Mouse (Mus musculus): Measurements from ENCODE around the gene Themis2. TPM values are rescaled to one million over a fixed set of nuclear protein-coding genes. Genes with fewer than 3 reads are reported as not detected.
A peak's percentile ranks its signal among the peaks of the same experiment; 100 is the strongest.
"Not testable (repeated sequence)": the region's sequence is repeated elsewhere in the genome, so short reads cannot be mapped to it uniquely, and the experiment has no call there.

The Themis2 gene
- polyA plus RNA-seq, 1 experiment: 0.05 TPM

GRCm38 (mm10) chr4:132802171-132802637, 6.0 kb upstream of the Themis2 start:
- no peak for TF ChIP-seq TAL1 (IDR thresholded peaks at IDR 0.05; ENCODE audit: low read length)
- TF ChIP-seq GATA1 (IDR thresholded peaks at IDR 0.05; ENCODE audit: low read length): no peak
- Histone ChIP-seq H3K4me1 (ENCODE audit: control insufficient read depth) (peaks cover 24% of the 10 kb centered on the region), H3K27me3 (ENCODE audit: control insufficient read depth) (peaks cover 5% of the 10 kb centered on the region), H3K4me3 (replicated peaks) (peak overlapping the region; percentile 58), H3K36me3 (ENCODE audit: control insufficient read depth) (no peaks in the 10 kb centered on the region), H3K9me3 (ENCODE audit: control insufficient read depth, low read length) (no peaks in the 10 kb centered on the region)

DNA sequence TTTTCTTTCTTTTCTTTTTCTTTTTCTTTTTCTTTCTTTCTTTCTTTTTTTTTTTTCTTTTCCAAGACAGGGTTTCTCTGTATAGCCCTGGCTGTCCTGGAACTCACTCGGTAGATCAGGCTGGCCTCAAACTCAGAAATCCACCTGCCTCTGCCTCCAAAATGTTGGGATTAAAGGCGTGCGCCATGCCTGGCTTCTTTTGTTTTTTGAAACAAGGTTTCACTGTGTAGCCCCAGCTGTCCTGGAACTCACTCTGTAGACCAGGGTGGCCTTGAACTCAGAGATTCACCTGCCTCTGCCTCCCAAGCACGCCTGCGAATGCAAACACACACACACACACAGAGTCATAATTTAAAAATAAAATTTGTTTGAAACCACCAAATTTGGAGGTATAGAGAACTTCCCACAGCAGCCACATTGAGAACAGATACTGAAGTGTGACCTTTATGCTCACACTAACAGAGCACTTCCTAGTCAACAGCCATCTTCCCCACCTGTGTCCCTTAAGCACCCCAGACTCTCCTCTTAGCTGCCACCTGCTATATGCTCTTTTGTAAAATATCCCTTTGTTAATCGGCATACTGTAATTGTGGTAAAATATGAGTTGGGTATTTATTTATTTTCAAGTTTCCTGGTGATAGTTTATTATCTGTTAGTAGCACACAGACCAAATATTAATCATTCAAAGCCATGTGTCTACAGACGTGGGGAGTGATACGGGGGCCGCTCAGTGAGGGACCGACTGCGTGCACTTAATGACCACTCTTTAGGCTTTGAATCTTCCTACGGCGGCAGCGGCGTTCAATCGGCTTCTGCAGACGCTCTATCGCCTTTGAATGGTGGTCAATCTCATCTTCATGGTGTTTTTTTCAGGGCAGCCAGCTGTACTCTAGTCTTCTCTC, 5.2 kb upstream of the Themis2 start:
- Histone ChIP-seq H3K4me1 (ENCODE audit: control insufficient read depth) (peaks cover 26% of the 10 kb centered on the region), H3K27me3 (ENCODE audit: control insufficient read depth) (peaks cover 5% of the 10 kb centered on the region), H3K36me3 (ENCODE audit: control insufficient read depth) (no peaks in the 10 kb centered on the region), H3K9me3 (ENCODE audit: control insufficient read depth, low read length) (no peaks in the 10 kb centered on the region), H3K4me3 (replicated peaks) (peak overlapping the region; percentile 58)
- TF ChIP-seq GATA1 (IDR thresholded peaks at IDR 0.05; ENCODE audit: low read length): no peak
- TF ChIP-seq TAL1 (IDR thresholded peaks at IDR 0.05; ENCODE audit: low read length): no peak

DNA sequence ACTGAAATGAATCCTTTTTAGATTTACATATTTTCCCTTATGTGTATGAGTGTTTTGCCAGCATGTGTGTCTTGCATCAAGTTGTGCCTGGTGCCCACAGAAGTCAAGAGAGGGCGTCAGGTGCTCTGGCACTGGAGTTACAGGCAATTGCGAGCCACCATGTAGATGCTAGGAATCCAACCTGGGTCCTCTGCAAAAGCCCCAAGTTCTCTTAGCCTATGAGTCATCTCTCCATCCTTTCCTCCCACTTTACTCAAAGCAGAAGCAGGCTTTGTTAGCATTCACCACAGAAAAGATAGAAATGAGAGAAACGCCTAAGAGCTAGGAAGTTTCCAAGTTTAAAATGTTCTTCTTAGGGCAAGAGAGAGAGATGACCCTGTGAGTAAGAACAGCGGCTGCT, 3.7 kb upstream of the Themis2 start:
- H3K9me3 ChIP-seq (ENCODE audit: control insufficient read depth, low read length): no peaks in the 10 kb centered on the region
- TF ChIP-seq TAL1 (IDR thresholded peaks at IDR 0.05; ENCODE audit: low read length) (no peak), GATA1 (IDR thresholded peaks at IDR 0.05; ENCODE audit: low read length) (no peak)
- H3K27me3 ChIP-seq (ENCODE audit: control insufficient read depth): peaks cover 20% of the 10 kb centered on the region
- H3K4me3 ChIP-seq (replicated peaks): no peak overlapping the region
- no peaks in the 10 kb centered on the region for H3K36me3 ChIP-seq (ENCODE audit: control insufficient read depth)
- peaks cover 35% of the 10 kb centered on the region for H3K4me1 ChIP-seq (ENCODE audit: control insufficient read depth)

DNA sequence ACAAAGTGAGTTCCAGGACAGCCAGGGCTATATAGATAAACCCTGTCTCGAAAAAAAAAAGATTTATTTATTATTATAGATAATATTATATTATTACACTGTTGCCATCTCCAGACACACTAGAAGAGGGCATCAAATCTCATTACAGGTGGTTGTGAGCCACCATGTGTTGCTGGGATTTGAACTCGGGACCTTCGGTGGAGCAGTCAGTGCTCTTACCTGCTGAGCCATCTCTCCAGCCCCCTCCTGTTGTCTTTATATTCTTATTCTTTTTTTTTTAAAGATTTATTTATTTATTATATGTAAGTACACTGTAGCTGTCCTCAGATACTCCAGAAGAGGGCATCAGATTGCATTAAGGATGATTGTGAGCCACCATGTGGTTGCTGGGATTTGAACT, 2.5 kb upstream of the Themis2 start:
- H3K9me3 ChIP-seq (ENCODE audit: control insufficient read depth, low read length); H3K36me3 ChIP-seq (ENCODE audit: control insufficient read depth); H3K4me3 ChIP-seq (replicated peaks): not testable (repeated sequence)
- Histone ChIP-seq H3K4me1 (ENCODE audit: control insufficient read depth) (peaks cover 32% of the 10 kb centered on the region), H3K27me3 (ENCODE audit: control insufficient read depth) (peaks cover 32% of the 10 kb centered on the region)

- H3K27me3 ChIP-seq (ENCODE audit: control insufficient read depth): peaks cover 33% of the 10 kb centered on the region
- TF ChIP-seq TAL1 (IDR thresholded peaks at IDR 0.05; ENCODE audit: low read length): no peak
- TF ChIP-seq GATA1 (IDR thresholded peaks at IDR 0.05; ENCODE audit: low read length): no peak
- H3K4me3 ChIP-seq (replicated peaks): no peak overlapping the region
- no peaks in the 10 kb centered on the region for H3K36me3 ChIP-seq (ENCODE audit: control insufficient read depth)
- no peaks in the 10 kb centered on the region for H3K9me3 ChIP-seq (ENCODE audit: control insufficient read depth, low read length)
- H3K4me1 ChIP-seq (ENCODE audit: control insufficient read depth): peaks cover 32% of the 10 kb centered on the region
These were observed 1.8 kb upstream of the Themis2 start for GRCm38 (mm10) chr4:132798028-132798427.

DNA sequence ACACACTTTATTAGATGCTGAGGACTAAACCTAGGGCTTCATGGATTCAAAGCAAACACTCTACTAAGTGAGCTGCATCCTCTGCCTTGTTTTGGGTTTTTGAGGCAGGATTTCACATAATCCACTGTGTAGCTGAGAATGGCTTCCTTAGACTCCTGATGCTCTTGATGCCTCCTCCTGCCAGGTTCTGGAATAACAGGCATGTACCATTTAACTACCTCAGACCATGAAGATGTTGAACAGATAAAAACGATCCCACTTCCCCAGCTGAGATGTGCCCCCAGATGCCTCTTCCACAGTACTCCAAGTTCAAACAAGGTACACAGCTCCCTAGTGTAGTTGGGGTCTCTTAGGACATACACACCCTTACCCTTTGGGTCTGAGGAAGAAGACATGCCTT, 1.3 kb upstream of the Themis2 start:
- no peak overlapping the region for H3K4me3 ChIP-seq (replicated peaks)
- H3K36me3 ChIP-seq (ENCODE audit: control insufficient read depth): no peaks in the 10 kb centered on the region
- peaks cover 33% of the 10 kb centered on the region for H3K27me3 ChIP-seq (ENCODE audit: control insufficient read depth)
- no peak for TF ChIP-seq TAL1 (IDR thresholded peaks at IDR 0.05; ENCODE audit: low read length)
- no peak for TF ChIP-seq GATA1 (IDR thresholded peaks at IDR 0.05; ENCODE audit: low read length)
- no peaks in the 10 kb centered on the region for H3K9me3 ChIP-seq (ENCODE audit: control insufficient read depth, low read length)
- peaks cover 29% of the 10 kb centered on the region for H3K4me1 ChIP-seq (ENCODE audit: control insufficient read depth)

- Histone ChIP-seq H3K4me1 (ENCODE audit: control insufficient read depth) (peaks cover 12% of the 10 kb centered on the region), H3K4me3 (replicated peaks) (no peak overlapping the region), H3K27me3 (ENCODE audit: control insufficient read depth) (peaks cover 35% of the 10 kb centered on the region), H3K9me3 (ENCODE audit: control insufficient read depth, low read length) (no peaks in the 10 kb centered on the region), H3K36me3 (ENCODE audit: control insufficient read depth) (no peaks in the 10 kb centered on the region)
- TF ChIP-seq GATA1 (IDR thresholded peaks at IDR 0.05; ENCODE audit: low read length) (no peak), TAL1 (IDR thresholded peaks at IDR 0.05; ENCODE audit: low read length) (no peak)
These were observed 1.0 kb downstream of the Themis2 start for GRCm38 (mm10) chr4:132795171-132795570.

GRCm38 (mm10) chr4:132794760-132795159, 1.4 kb downstream of the Themis2 start:
- H3K9me3 ChIP-seq (ENCODE audit: control insufficient read depth, low read length): no peaks in the 10 kb centered on the region
- H3K36me3 ChIP-seq (ENCODE audit: control insufficient read depth): no peaks in the 10 kb centered on the region
- no peak for TF ChIP-seq GATA1 (IDR thresholded peaks at IDR 0.05; ENCODE audit: low read length)
- TF ChIP-seq TAL1 (IDR thresholded peaks at IDR 0.05; ENCODE audit: low read length): no peak
- no peak overlapping the region for H3K4me3 ChIP-seq (replicated peaks)
- peaks cover 35% of the 10 kb centered on the region for H3K27me3 ChIP-seq (ENCODE audit: control insufficient read depth)
- H3K4me1 ChIP-seq (ENCODE audit: control insufficient read depth): peaks cover 12% of the 10 kb centered on the region

DNA sequence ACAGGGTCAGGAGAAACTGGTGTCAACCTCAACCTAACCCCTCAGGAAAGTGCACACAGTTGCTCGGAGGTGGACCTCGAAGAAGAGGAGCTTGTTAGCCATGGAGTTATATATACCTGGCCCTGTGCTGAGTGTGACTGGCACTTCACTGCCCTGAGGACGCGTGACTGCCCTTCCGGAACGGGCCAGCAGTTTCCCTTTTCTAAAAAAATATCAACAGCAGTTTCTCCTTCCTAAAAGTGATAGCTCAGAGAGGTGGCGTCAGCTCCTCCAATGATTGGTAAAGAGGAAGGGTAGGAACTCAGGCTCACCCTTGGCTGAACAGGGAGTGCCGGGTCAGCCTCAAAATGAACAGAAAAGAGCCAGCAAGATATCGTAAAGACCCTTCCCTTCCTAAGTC, 2.2 kb downstream of the Themis2 start:
- Histone ChIP-seq H3K36me3 (ENCODE audit: control insufficient read depth) (no peaks in the 10 kb centered on the region), H3K4me1 (ENCODE audit: control insufficient read depth) (peaks cover 12% of the 10 kb centered on the region), H3K9me3 (ENCODE audit: control insufficient read depth, low read length) (no peaks in the 10 kb centered on the region), H3K27me3 (ENCODE audit: control insufficient read depth) (peaks cover 35% of the 10 kb centered on the region), H3K4me3 (replicated peaks) (no peak overlapping the region)
- TF ChIP-seq GATA1 (IDR thresholded peaks at IDR 0.05; ENCODE audit: low read length) (no peak), TAL1 (IDR thresholded peaks at IDR 0.05; ENCODE audit: low read length) (no peak)

DNA sequence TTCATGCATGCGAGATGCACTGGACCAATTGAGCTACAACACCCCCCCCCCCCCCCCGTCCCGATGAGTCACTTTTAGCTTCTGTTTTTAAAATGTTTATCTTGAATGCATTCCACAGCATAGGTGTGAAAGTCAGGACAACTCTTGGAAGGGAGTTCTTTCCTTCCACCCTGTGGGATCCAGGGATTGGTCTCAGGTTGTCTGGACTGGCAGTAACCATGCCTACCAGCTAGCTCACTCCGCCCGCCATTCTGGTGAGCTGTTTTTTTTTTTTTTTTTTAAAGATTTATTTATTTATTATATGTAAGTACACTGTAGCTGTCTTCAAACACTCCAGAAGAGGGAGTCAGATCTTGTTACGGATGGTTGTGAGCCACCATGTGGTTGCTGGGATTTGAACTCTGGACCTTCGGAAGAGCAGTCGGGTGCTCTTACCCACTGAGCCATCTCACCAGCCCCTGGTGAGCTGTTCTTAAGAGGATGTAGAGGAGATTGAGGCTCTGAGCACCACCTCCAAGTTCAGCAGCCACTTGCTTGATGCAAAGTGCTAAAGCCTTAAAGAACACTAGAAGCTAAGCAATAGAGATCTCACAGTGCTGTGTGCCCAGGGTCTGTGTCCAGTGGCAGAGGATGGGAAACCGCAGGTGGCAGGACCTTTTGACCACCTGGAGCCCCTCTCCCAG, 2.7 kb downstream of the Themis2 start:
- not testable (repeated sequence) for H3K4me3 ChIP-seq (replicated peaks); H3K9me3 ChIP-seq (ENCODE audit: control insufficient read depth, low read length); H3K36me3 ChIP-seq (ENCODE audit: control insufficient read depth)
- H3K27me3 ChIP-seq (ENCODE audit: control insufficient read depth): peaks cover 35% of the 10 kb centered on the region
- peaks cover 12% of the 10 kb centered on the region for H3K4me1 ChIP-seq (ENCODE audit: control insufficient read depth)

All from erythroblast, embryonic 14.5 days (primary cell).